Mouse (Mus musculus) gastrocnemius, postnatal 10 days (tissue): ENCODE measurements around the gene Pgm1. TPM values are rescaled to one million over a fixed set of nuclear protein-coding genes. Genes with fewer than 3 reads are reported as not detected.

Experiments
- DNase-seq: peaks from one replicate; pipeline ENCODE4 v3.0.0; 2021; ENCODE audit warnings: mixed read lengths
- long read RNA-seq, 2 experiments: library from polyadenylated mRNA; stranded (forward); transcript quantifications; one replicate each; pipeline ENCODE4 v2.0.0; 2021
- total RNA-seq, 2 experiments: library from RNA; stranded (reverse); gene quantifications; 2 replicates each; pipeline ENCODE4 v1.2.3; 2021

Pgm1 gene
- 100 to 1,000 TPM; 757 to 836 TPM for total RNA-seq
- long read RNA-seq, experiment 1, transcript Pgm1-202 (11 exons, 2,523 nt) = minor isoform, 22 of 1,367 reads
- long read RNA-seq, experiment 1, transcript Pgm1-201 (11 exons, 2,371 nt) = major isoform, 1,142 of 1,367 reads
- long read RNA-seq, experiment 1, partial matches to known transcripts = 105 of 1,367 reads
- long read RNA-seq, experiment 1, other reads (novel, unspliced or antisense) = 98 of 1,367 reads
- long read RNA-seq, experiment 2, transcript Pgm1-202 (11 exons, 2,523 nt) = minor isoform, 16 of 1,386 reads
- long read RNA-seq, experiment 2, transcript Pgm1-201 (11 exons, 2,371 nt) = major isoform, 1,177 of 1,386 reads
- long read RNA-seq, experiment 2, partial matches to known transcripts = 119 of 1,386 reads
- long read RNA-seq, experiment 2, other reads (novel, unspliced or antisense) = 74 of 1,386 reads

- peak; percentile 86 for DNase-seq
Measured at GRCm38 (mm10) chr4:99929149-99929612, at the start of gene Pgm1. Gene Pgm1 (plus strand): TSS chr4:99929414.

- no peak for DNase-seq
Measured at GRCm38 (mm10) chr4:99881882-99882281, 47.3 kb upstream of the Pgm1 start.

- no peak for DNase-seq
Measured at GRCm38 (mm10) chr4:99882405-99882804, 46.8 kb upstream of the Pgm1 start.

- DNase-seq = no peak
Measured at GRCm38 (mm10) chr4:99913894-99914451, 15.2 kb upstream of the Pgm1 start.

GRCm38 (mm10) chr4:99926380-99926779, 2.8 kb upstream of the Pgm1 start:
- no peak for DNase-seq

GRCm38 (mm10) chr4:99928521-99928920, 693 bp upstream of the Pgm1 start:
- DNase-seq = no peak

GRCm38 (mm10) chr4:99929613-99930517, 651 bp downstream of the Pgm1 start, which contains the start of gene Itgb3bp:
Gene Itgb3bp (minus strand): TSS chr4:99929813.
- peak; percentile 90 for DNase-seq

- peak; percentile 46 for DNase-seq
Measured at GRCm38 (mm10) chr4:99930518-99931239, 1.5 kb downstream of the Pgm1 start.

- no peak for DNase-seq
Measured at GRCm38 (mm10) chr4:99931240-99931580, 2.0 kb downstream of the Pgm1 start.

GRCm38 (mm10) chr4:99931807-99932206, 2.6 kb downstream of the Pgm1 start:
- no peak for DNase-seq

- no peak for DNase-seq
Measured at GRCm38 (mm10) chr4:99934859-99935258, 5.6 kb downstream of the Pgm1 start.

GRCm38 (mm10) chr4:99936278-99936677, 7.1 kb downstream of the Pgm1 start:
- DNase-seq = no peak

- no peak for DNase-seq
Measured at GRCm38 (mm10) chr4:99939711-99940505, 10.7 kb downstream of the Pgm1 start.

- DNase-seq = no peak
Measured at GRCm38 (mm10) chr4:99941655-99942414, 12.6 kb downstream of the Pgm1 start.

GRCm38 (mm10) chr4:99944606-99945005, 15.4 kb downstream of the Pgm1 start:
- DNase-seq = no peak

GRCm38 (mm10) chr4:99945011-99945410, 15.8 kb downstream of the Pgm1 start:
- no peak for DNase-seq

- no peak for DNase-seq
Measured at GRCm38 (mm10) chr4:99946516-99946915, 17.3 kb downstream of the Pgm1 start.

- DNase-seq = no peak
Measured at GRCm38 (mm10) chr4:99947192-99947591, 18.0 kb downstream of the Pgm1 start.

GRCm38 (mm10) chr4:99947896-99948295, 18.7 kb downstream of the Pgm1 start:
- no peak for DNase-seq

GRCm38 (mm10) chr4:99953904-99954303, 24.7 kb downstream of the Pgm1 start:
- no peak for DNase-seq
